In genomic region chr11:117030471-117031101, GRCm38 (mm10) we compare ENCODE assay signal across 10 mouse cellular contexts.
A peak's percentile ranks its signal among the peaks of the same experiment; 100 is the strongest.
DNase-seq lines count a peak whose midpoint lies in the region; ATAC-seq and TF ChIP-seq lines count a peak whose summit lies in the region.
"Had no signal": no experiment of that assay in that cellular context is flagged by ENCODE, and none has a peak within 500 bp of the region (broad histone marks: within the 10 kb centered on the region; RNA-seq: fewer than 3 reads in every experiment).

No protein-coding gene starts in this region.

- intact Hi-C loops in heart, adult 2 months (cut with DNase I) = no loop called here

- no peak overlapping the region for H3K4me3 ChIP-seq in heart, embryonic 15.5 days
- no peak overlapping the region for H3K4me3 ChIP-seq in heart, adult 2 months
- no peak overlapping the region for H3K4me3 ChIP-seq in thymus, adult 2 months (ENCODE audit: control insufficient read depth, insufficient read depth, low read length)
- no peak overlapping the region for H3K4me3 ChIP-seq in midbrain, embryonic 12.5 days

- no peak for TF ChIP-seq CTCF in heart, adult 2 months (IDR thresholded peaks at IDR 0.05)
- no peak for TF ChIP-seq CTCF in thymus, adult 2 months (IDR thresholded peaks at IDR 0.05; ENCODE audit: borderline replicate concordance, control insufficient read depth, extremely low read depth, insufficient read depth, low read length, poor library complexity)

- H3K27me3 ChIP-seq in heart, embryonic 15.5 days = 0 out of 2 replicates have a peak, but pooled peaks cover 16% of the 10 kb centered on the region
- no peaks in the 10 kb centered on the region for H3K27me3 ChIP-seq in heart, adult 2 months (ENCODE audit: control insufficient read depth, insufficient read depth, low read length)
- H3K27me3 ChIP-seq in thymus, adult 2 months (ENCODE audit: control insufficient read depth, insufficient read depth, low read length) = no peaks in the 10 kb centered on the region
- 0 out of 2 replicates have a peak, but pooled peaks cover 5% of the 10 kb centered on the region for H3K27me3 ChIP-seq in midbrain, embryonic 12.5 days

- no peak overlapping the region for H3K9ac ChIP-seq in heart, embryonic 15.5 days
- H3K9ac ChIP-seq in heart, adult 2 months (ENCODE audit: low read depth, low read length) = no peak overlapping the region
- H3K9ac ChIP-seq in midbrain, embryonic 12.5 days (replicated peaks) = no peak overlapping the region

- H3K9me3 ChIP-seq in heart, embryonic 15.5 days (replicated peaks) = no peaks in the 10 kb centered on the region
- H3K9me3 ChIP-seq in midbrain, embryonic 12.5 days = no peaks in the 10 kb centered on the region

- 17% methylated on average over 8 of the region's 8 CpGs for WGBS in heart, embryonic 15.5 days
- WGBS in heart, adult 2 months = 35% methylated on average over 8 of the region's 8 CpGs
- 26% methylated on average over 8 of the region's 8 CpGs for WGBS in thymus, adult 2 months
- 71% methylated on average over 8 of the region's 8 CpGs for WGBS in midbrain, embryonic 12.5 days

- no peak for ATAC-seq in heart, embryonic 15.5 days (replicated peaks; ENCODE audit: insufficient number of reproducible peaks, insufficient read depth, low FRiP score, low read depth)
- ATAC-seq in midbrain, embryonic 12.5 days (ENCODE audit: low FRiP score, low read depth) = no peak

- H3K27ac ChIP-seq in heart, embryonic 15.5 days = peak overlapping the region; percentile 43; the same call in 1 of the 2 replicates
- no peak overlapping the region for H3K27ac ChIP-seq in heart, adult 2 months
- no peak overlapping the region for H3K27ac ChIP-seq in thymus, adult 2 months (ENCODE audit: control insufficient read depth, insufficient read depth, low read length)
- H3K27ac ChIP-seq in midbrain, embryonic 12.5 days (replicated peaks) = peak overlapping the region; percentile 65
- H3K27ac ChIP-seq: macrophage had no signal

- TF ChIP-seq EP300 in heart, adult 2 months (IDR thresholded peaks at IDR 0.05; ENCODE audit: insufficient read depth, low read depth, low read length) = no peak

- no peak for DNase-seq in heart, adult 2 months
- DNase-seq in thymus, postnatal 0 days (ENCODE audit: low spot score) = peak; percentile 54
- no peak for DNase-seq in thymus, adult 2 months
- no peak for DNase-seq in T-cell, adult 2 months (ENCODE audit: low spot score)
- no peak for DNase-seq in adrenal gland, adult 18-20 months (ENCODE audit: low spot score in 2 of 2)
- no peak for DNase-seq in adrenal gland, postnatal 36 days
- DNase-seq: adrenal gland, postnatal 25 days had no signal

- H3K79me2 ChIP-seq in heart, adult 2 months (replicated peaks; ENCODE audit: control insufficient read depth, insufficient read depth, low read length) = no peaks in the 10 kb centered on the region

- H3K36me3 ChIP-seq in heart, embryonic 15.5 days = no peaks in the 10 kb centered on the region
- no peaks in the 10 kb centered on the region for H3K36me3 ChIP-seq in heart, adult 2 months (ENCODE audit: control insufficient read depth, insufficient read depth, low read length)
- no peaks in the 10 kb centered on the region for H3K36me3 ChIP-seq in thymus, adult 2 months (ENCODE audit: control insufficient read depth, insufficient read depth, low read length)
- H3K36me3 ChIP-seq in midbrain, embryonic 12.5 days = no peaks in the 10 kb centered on the region

- H3K4me1 ChIP-seq in heart, embryonic 15.5 days (replicated peaks) = peaks cover 27% of the 10 kb centered on the region
- no peaks in the 10 kb centered on the region for H3K4me1 ChIP-seq in heart, adult 2 months (ENCODE audit: control insufficient read depth, insufficient read depth, low read length)
- peaks cover 44% of the 10 kb centered on the region for H3K4me1 ChIP-seq in thymus, adult 2 months (replicated peaks; ENCODE audit: control insufficient read depth, insufficient read depth, low read length)
- H3K4me1 ChIP-seq in midbrain, embryonic 12.5 days = peaks cover 44% of the 10 kb centered on the region

- no peak for TF ChIP-seq POLR2A in heart, adult 2 months (IDR thresholded peaks at IDR 0.05; ENCODE audit: insufficient read depth, low read depth, low read length)
- TF ChIP-seq POLR2A in thymus, adult 2 months (IDR thresholded peaks at IDR 0.05; ENCODE audit: control insufficient read depth, extremely low read depth, insufficient read depth, low read length, poor library complexity) = no peak

- no peak overlapping the region for H3K4me2 ChIP-seq in heart, embryonic 15.5 days
- no peak overlapping the region for H3K4me2 ChIP-seq in midbrain, embryonic 12.5 days (replicated peaks)

Comparison
In these comparisons a context has a peak if more than half of its experiments do, and no peak if none do; other contexts are left out.
1. H3K27ac ChIP-seq: peak in heart, embryonic 15.5 days (single experiment) and midbrain, embryonic 12.5 days (single experiment); none in heart, adult 2 months (single experiment) and thymus, adult 2 months (single experiment).